Mouse (Mus musculus): Measurements from ENCODE around the gene Cct5.

The Cct5 gene

GRCm38 (mm10) chr15:31565184-31565583 is 36.4 kb downstream of the Cct5 start, which contains the start of gene Cmbl:
Gene Cmbl (plus strand): TSS chr15:31565389.
- DNase-seq (ENCODE audit: low spot score in 2 of 2): no peak

- no peak for DNase-seq (ENCODE audit: low spot score in 2 of 2)
These were observed 37.7 kb downstream of the Cct5 start for GRCm38 (mm10) chr15:31563577-31564546.

- DNase-seq (ENCODE audit: low spot score in 2 of 2): no peak
These were observed 38.8 kb downstream of the Cct5 start for GRCm38 (mm10) chr15:31562847-31563246.

GRCm38 (mm10) chr15:31561976-31562375 is 39.6 kb downstream of the Cct5 start:
- DNase-seq (ENCODE audit: low spot score in 2 of 2): no peak

- DNase-seq (ENCODE audit: low spot score in 2 of 2): no peak
These were observed 40.2 kb downstream of the Cct5 start for GRCm38 (mm10) chr15:31561390-31561789.

- no peak for DNase-seq (ENCODE audit: low spot score in 2 of 2)
These were observed 46.7 kb downstream of the Cct5 start for GRCm38 (mm10) chr15:31554855-31555254.

- no peak for DNase-seq (ENCODE audit: low spot score in 2 of 2)
These were observed 51.2 kb downstream of the Cct5 start for GRCm38 (mm10) chr15:31550381-31550780.

GRCm38 (mm10) chr15:31547421-31547820 is 54.2 kb downstream of the Cct5 start:
- no peak for DNase-seq (ENCODE audit: low spot score in 2 of 2)

- no peak for DNase-seq (ENCODE audit: low spot score in 2 of 2)
These were observed 55.3 kb downstream of the Cct5 start for GRCm38 (mm10) chr15:31546291-31546690.

- no peak for DNase-seq (ENCODE audit: low spot score in 2 of 2)
These were observed 56.5 kb downstream of the Cct5 start for GRCm38 (mm10) chr15:31545058-31545457.

- DNase-seq (ENCODE audit: low spot score in 2 of 2): no peak
These were observed 58.4 kb downstream of the Cct5 start for GRCm38 (mm10) chr15:31543246-31543645.

- DNase-seq (ENCODE audit: low spot score in 2 of 2): no peak
These were observed 59.3 kb downstream of the Cct5 start for GRCm38 (mm10) chr15:31542013-31542958.
